In genomic region chr19:55750465-55750864, GRCm38 (mm10) we compare ENCODE assay signal across 13 mouse cellular contexts. TPM values are rescaled to one million over a fixed set of nuclear protein-coding genes. Genes with fewer than 3 reads are reported as not detected.
DNase-seq lines count a peak whose midpoint lies in the region; ATAC-seq and TF ChIP-seq lines count a peak whose summit lies in the region.
"Had no signal": no experiment of that assay in that cellular context is flagged by ENCODE, and none has a peak within 500 bp of the region (broad histone marks: within the 10 kb centered on the region; RNA-seq: fewer than 3 reads in every experiment).

No protein-coding gene starts in this region.

- H3K27ac ChIP-seq in kidney, embryonic 15.5 days: no peak overlapping the region
- peak overlapping the region; percentile 80 for H3K27ac ChIP-seq in embryonic facial prominence, embryonic 15.5 days (replicated peaks)
- H3K27ac ChIP-seq in limb, embryonic 12.5 days: peak overlapping the region; percentile 62; the same call in 1 of the 2 replicates
- H3K27ac ChIP-seq: left cerebral cortex, adult 2 months had no signal

- H3K27me3 ChIP-seq in kidney, embryonic 15.5 days: no peaks in the 10 kb centered on the region
- no peaks in the 10 kb centered on the region for H3K27me3 ChIP-seq in embryonic facial prominence, embryonic 15.5 days
- peaks cover 5% of the 10 kb centered on the region; the same call in 1 of the 2 replicates for H3K27me3 ChIP-seq in limb, embryonic 12.5 days
- no peaks in the 10 kb centered on the region for H3K27me3 ChIP-seq in myocyte (ENCODE audit: control insufficient read depth, insufficient read depth, insufficient read length)

- peaks cover 59% of the 10 kb centered on the region for H3K79me2 ChIP-seq in myocyte (ENCODE audit: control insufficient read depth, insufficient read depth)

- no peak overlapping the region for H3ac ChIP-seq in myocyte (ENCODE audit: control insufficient read depth, insufficient read length)

- no peak for ATAC-seq in kidney, embryonic 15.5 days (replicated peaks; ENCODE audit: low FRiP score)
- ATAC-seq in embryonic facial prominence, embryonic 15.5 days (ENCODE audit: insufficient number of reproducible peaks, low FRiP score, low TSS enrichment, low read depth): no peak
- no peak for ATAC-seq in limb, embryonic 12.5 days (ENCODE audit: insufficient number of reproducible peaks, insufficient read depth, low FRiP score, low TSS enrichment, low read depth)
- ATAC-seq in monocyte, adult 5-6 weeks (replicated peaks; ENCODE audit: insufficient number of reproducible peaks, low FRiP score, low TSS enrichment, poor library complexity, severe bottlenecking): no peak

- 34% methylated on average over 7 of the region's 7 CpGs for WGBS in kidney, embryonic 15.5 days
- 24% methylated on average over 7 of the region's 7 CpGs for WGBS in embryonic facial prominence, embryonic 15.5 days
- WGBS in limb, embryonic 12.5 days: 16% methylated on average over 7 of the region's 7 CpGs

- H3K36me3 ChIP-seq in kidney, embryonic 15.5 days: 0 out of 2 replicates have a peak, but pooled peaks cover 2% of the 10 kb centered on the region
- H3K36me3 ChIP-seq in embryonic facial prominence, embryonic 15.5 days: no peaks in the 10 kb centered on the region
- H3K36me3 ChIP-seq in limb, embryonic 12.5 days: peaks cover 35% of the 10 kb centered on the region
- H3K36me3 ChIP-seq in myocyte (ENCODE audit: control insufficient read depth, insufficient read depth): no peaks in the 10 kb centered on the region

- no peak overlapping the region for H3K9ac ChIP-seq in kidney, embryonic 15.5 days
- H3K9ac ChIP-seq in embryonic facial prominence, embryonic 15.5 days: no peak overlapping the region
- no peak overlapping the region for H3K9ac ChIP-seq in limb, embryonic 12.5 days (replicated peaks)

- H3K9me3 ChIP-seq in kidney, embryonic 15.5 days (replicated peaks): no peaks in the 10 kb centered on the region
- no peaks in the 10 kb centered on the region for H3K9me3 ChIP-seq in embryonic facial prominence, embryonic 15.5 days (replicated peaks)
- no peaks in the 10 kb centered on the region for H3K9me3 ChIP-seq in limb, embryonic 12.5 days

- TF ChIP-seq POLR2A in myocyte (IDR thresholded peaks at IDR 0.05; ENCODE audit: insufficient read length, low read depth): no peak

- H3K4me1 ChIP-seq in kidney, embryonic 15.5 days: peaks cover 80% of the 10 kb centered on the region
- H3K4me1 ChIP-seq in embryonic facial prominence, embryonic 15.5 days: peaks cover 91% of the 10 kb centered on the region
- peaks cover 90% of the 10 kb centered on the region for H3K4me1 ChIP-seq in limb, embryonic 12.5 days (replicated peaks)

- no peak for DNase-seq in kidney, adult 18-20 months
- no peak for DNase-seq in ovary, postnatal 10 days (ENCODE audit: low spot score)
- no peak for DNase-seq in embryo, embryonic 9.5 days (ENCODE audit: extremely low spot score)
- DNase-seq: cerebellum, adult 8-10 months; gastrocnemius, adult 2 months; kidney, postnatal 36 days; right cerebral cortex, postnatal 4 days had no signal

- H3K4me3 ChIP-seq in kidney, embryonic 15.5 days (replicated peaks): no peak overlapping the region
- no peak overlapping the region; the same call in 1 of the 2 replicates for H3K4me3 ChIP-seq in embryonic facial prominence, embryonic 15.5 days (replicated peaks)
- peak overlapping the region; percentile 33; the same call in 1 of the 2 replicates for H3K4me3 ChIP-seq in limb, embryonic 12.5 days (replicated peaks)
- H3K4me3 ChIP-seq in myocyte: no peak overlapping the region
- H3K4me3 ChIP-seq: gastrocnemius, adult 2 months; left cerebral cortex, adult 2 months had no signal

- peak overlapping the region; percentile 12; the same call in 1 of the 2 replicates for H3K4me2 ChIP-seq in kidney, embryonic 15.5 days
- H3K4me2 ChIP-seq in embryonic facial prominence, embryonic 15.5 days (replicated peaks): peak overlapping the region; percentile 40
- H3K4me2 ChIP-seq in limb, embryonic 12.5 days: peak overlapping the region; percentile 90
- H3K4me2 ChIP-seq in myocyte (ENCODE audit: low read depth): peak overlapping the region; percentile 94

TF ChIP-seq in myocyte, 11 proteins besides CTCF, POLR2A, EP300 and RAD21:
- no peak for TF ChIP-seq REST (IDR thresholded peaks at IDR 0.05; ENCODE audit: insufficient read depth, insufficient read length)
- no peak for TF ChIP-seq CEBPB (IDR thresholded peaks at IDR 0.05; ENCODE audit: insufficient read depth, poor library complexity, severe bottlenecking)
- no peak for TF ChIP-seq TCF12 (IDR thresholded peaks at IDR 0.05; ENCODE audit: insufficient read depth, poor library complexity, severe bottlenecking)
- no peak for TF ChIP-seq MAX (IDR thresholded peaks at IDR 0.05; ENCODE audit: low read depth)
- no peak for TF ChIP-seq SRF (IDR thresholded peaks at IDR 0.05; ENCODE audit: control insufficient read depth, insufficient read length, low read depth)
- TF ChIP-seq E2F4 (IDR thresholded peaks at IDR 0.05; ENCODE audit: insufficient read depth): no peak
- TF ChIP-seq TCF3 (IDR thresholded peaks at IDR 0.05; ENCODE audit: insufficient read length, low read depth): no peak
- no peak for TF ChIP-seq MYOD1 (IDR thresholded peaks at IDR 0.05; ENCODE audit: control insufficient read depth in 1 of 3, insufficient read length in 2 of 3, low read depth in 2 of 3)
- no peak for TF ChIP-seq POLR2AphosphoS2 (IDR thresholded peaks at IDR 0.05; ENCODE audit: insufficient read length, low read depth)
- TF ChIP-seq USF1 (IDR thresholded peaks at IDR 0.05; ENCODE audit: low read depth): no peak
- no peak for TF ChIP-seq MYOG (IDR thresholded peaks at IDR 0.05; ENCODE audit: control insufficient read depth in 1 of 3, insufficient read depth in 1 of 3, insufficient read length in 2 of 3, low read depth in 2 of 3)

RNA-seq across cellular contexts. Expression of gene Tcf7l2, which starts 8.8 kb away (rescaled TPM):
- 61.3 and 61.7 TPM in 2 replicates for polyA plus RNA-seq in kidney, embryonic 15.5 days (2015; fragmentation: Nextera tagmentation; extraction: Ambion mirVana)
- polyA plus RNA-seq in embryonic facial prominence, embryonic 15.5 days (2015; fragmentation: Nextera tagmentation; extraction: Ambion mirVana): 101 and 108 TPM in 2 replicates
- 189 and 195 TPM in 2 replicates for polyA plus RNA-seq in limb, embryonic 12.5 days (2016; fragmentation: Nextera tagmentation; extraction: Ambion mirVana)
- 5.4 TPM for polyA plus RNA-seq in myocyte (2012; fragmentation: generic; extraction: Trizol)
- total RNA-seq in monocyte, adult 5-6 weeks (2017): 11.3 to 16.3 TPM (median 15.3 TPM) in 3 replicates

Comparison
In these comparisons a context has a peak if more than half of its experiments do, and no peak if none do; other contexts are left out.
1. H3K4me2 ChIP-seq: peak in every context shown above with its lines; median percentile 94 in myocyte; 90 in limb, embryonic 12.5 days; 40 in embryonic facial prominence, embryonic 15.5 days; 12 in kidney, embryonic 15.5 days.